Mouse (Mus musculus): ENCODE data around the gene Gm10644.
"Not testable (repeated sequence)": the region's sequence is repeated elsewhere in the genome, so short reads cannot be mapped to it uniquely, and the experiment has no call there.

Gene Gm10644

DNA sequence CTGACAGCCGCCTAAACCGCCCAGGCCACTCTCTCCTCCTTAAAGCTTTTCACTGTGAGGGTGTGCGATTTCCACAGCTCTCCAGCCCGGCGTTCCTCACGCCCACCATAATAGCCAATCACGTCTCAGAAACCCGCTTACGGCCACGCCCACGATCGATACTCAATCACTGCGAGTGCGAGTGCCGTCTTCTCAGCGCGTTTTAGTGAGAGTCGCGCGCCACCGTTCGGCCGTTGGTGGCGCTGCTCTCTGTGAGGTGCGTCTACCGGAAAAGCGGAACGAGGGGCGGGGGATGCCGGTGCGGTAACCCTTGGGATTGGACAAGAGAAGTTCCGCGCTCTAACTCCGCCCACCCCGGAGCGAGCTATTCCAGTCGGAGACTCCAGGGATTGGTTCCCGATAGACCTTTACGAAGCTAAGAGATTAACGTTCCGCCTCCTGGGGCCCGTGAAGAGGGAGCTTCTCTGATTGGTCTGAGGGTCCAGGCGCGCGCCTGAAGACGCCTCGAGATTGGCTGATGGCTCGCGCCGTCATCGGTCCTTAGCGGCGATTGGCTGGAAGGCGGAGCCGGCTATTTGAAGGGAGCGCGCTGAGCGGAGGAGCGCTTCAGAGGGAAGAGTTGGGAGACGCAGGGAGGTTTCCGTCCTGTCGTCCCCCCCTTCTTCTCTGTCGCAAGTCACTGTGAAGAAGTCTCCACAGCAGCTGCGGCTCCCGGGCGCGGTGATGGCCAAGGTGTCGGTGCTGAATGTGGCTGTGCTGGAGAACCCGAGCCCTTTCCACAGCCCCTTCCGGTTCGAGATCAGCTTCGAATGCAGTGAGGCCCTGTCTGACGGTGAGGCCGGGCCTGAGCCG is at the start of gene Gm10644, which contains the start of gene Asf1b:
Gene Gm10644, minus strand, starts transcription at position 100 of the 852 bp plus-strand sequence.
Gene Asf1b, plus strand, starts transcription at position 402 of the 852 bp plus-strand sequence.
- peak; percentile 98 for DNase-seq

DNA sequence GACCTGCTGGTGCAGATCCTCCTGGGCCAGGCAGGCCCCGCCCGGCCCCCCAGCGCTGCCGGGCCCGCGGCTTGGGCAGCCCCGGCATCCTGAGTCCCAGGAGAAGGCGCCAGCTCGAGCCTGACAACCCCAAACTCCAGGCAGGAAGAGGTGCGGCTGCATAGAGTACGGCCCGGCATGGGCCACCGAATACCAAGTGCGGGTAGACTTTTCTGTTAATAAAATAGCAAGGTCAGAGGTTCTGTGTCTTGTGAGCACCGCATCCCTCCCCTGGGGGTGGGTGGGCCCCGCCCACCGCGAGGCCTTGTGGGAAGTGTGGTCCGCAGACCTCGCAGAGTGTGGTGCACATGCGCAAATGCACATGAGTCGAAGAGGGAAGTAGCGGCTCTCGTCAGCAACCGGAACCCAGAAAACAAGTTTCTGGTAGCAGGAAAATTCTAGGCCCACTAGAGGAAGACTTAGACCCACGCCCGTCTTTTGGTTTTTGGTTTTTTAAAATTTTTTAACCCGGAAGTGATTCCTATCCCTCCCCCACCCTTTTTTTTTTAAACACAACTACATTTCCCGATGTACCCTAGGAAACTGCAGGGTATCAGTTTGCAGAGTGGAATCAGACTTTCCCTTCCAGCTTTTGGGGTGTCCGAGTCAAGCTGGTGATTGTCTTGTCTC is 49.7 kb upstream of the Gm10644 start:
- peak; percentile 96 for DNase-seq

DNA sequence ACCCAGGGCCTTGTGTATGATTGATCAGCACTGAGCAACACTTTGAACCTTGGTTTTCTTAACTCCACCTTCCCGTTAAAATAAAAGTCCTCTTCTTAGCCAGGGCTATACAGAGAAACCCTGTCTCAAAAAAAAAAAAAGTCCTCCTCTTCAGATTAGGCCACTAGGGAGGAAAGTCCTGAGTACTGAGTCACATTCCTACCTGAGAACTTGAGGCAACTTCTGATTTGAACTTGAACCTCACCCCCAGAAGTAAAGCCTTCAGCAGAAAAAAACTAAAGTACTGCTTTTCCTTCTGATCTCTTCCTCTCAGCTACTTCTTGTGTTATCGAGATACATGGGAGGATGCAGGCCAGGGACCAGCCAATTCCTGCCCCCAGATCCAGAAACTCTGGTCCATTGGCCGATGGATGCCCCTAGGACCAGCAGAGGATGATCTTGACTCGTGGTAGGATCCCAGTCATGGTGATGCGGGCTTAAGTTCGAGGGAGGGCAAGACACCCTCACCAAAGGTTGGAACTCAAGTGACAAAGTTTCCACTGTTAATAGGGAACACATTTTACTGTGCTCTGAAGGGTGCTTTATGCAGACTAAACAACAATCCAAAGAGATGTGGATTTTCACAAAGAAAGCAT is 48.7 kb upstream of the Gm10644 start:
- DNase-seq, result no peak

DNA sequence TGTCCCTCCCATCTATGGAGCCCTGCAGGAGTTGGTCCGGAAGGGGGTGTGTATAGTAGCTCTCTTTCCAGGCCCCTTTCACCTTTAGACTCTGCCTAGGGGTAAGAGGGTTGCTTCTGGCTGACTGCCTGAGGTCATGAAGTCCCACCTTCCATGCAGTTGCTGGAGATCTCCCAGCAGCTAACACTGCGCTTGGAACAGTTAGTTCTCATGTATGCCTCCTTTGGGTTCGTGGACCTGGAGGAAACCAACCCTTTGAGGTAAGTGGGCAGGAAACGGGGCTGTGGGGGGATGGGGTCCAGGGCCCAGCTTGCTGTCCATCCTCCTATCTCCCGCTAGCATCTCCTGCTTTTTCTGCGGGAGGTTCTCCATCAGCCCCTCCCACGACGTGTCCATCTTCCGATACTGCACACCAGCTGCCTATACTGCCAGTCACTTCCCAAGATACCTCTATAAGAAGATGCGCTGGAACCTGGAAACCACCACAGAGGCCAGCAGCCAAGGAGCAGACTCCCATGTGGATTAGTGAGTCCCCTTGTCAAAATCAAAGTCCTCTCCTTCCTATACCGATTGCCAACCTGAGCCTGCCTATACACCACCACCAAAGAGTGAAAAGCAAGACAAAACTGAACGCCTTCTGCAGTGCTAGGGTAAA is 48.1 kb upstream of the Gm10644 start:
- DNase-seq, result peak; percentile 46

DNA sequence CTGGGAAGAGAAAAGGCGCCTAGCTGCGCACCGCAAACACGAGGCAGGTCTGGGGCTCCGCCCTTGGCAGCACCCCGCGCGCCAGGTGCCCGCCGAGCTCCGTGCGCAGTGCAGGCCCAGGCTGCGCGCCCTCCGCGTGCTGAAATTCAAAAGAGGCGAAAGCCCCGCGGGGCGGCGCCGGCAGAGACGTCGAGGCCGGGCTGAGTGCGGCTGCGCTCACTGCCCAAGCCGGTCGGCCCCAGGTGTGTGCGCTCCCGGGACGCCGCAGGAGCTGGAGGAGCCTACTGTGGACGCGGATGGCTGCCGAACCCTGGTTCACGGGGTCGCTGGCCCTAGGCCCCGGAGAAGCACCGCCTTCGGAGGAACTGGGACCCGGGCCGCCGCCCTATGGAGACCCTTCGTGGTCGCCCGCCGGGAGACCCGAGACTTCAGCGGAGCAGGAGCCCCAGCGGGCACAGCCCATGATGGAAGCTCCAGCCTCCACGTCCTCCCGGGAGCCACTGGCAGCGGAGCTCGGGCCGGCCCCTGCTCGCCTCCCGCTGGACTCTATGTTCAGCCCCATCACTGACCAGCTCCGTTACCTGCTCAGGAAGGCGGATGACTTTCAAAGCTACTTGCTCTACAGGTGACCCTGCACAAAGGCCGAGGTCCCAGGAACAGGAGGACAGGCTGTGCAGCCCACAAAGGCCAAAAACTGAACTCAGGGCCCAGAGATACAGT is 46.4 kb upstream of the Gm10644 start, which contains the start of gene 1700067K01Rik:
Gene 1700067K01Rik, plus strand, starts transcription at position 222 of the 720 bp plus-strand sequence.
- DNase-seq, result no peak

DNA sequence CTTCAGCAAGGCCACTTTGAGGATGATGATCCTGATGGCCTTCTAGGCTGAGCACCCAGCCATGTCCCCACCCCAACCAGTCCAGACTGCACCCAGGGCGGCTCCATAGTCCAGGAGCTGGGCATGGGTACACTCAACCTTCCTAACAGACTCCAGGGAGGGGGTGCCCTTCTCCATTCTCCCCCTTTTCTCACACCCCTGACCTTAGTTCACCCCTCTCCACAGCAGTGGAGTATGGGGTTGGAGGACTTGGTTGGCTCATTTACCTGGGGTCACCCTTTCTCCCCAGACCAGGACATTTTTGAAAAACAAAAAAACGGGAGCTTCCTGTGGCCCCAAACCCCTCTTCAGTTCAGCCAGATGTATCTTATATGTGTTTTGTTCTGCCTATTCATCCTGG is 44.8 kb upstream of the Gm10644 start:
- DNase-seq, result no peak

DNA sequence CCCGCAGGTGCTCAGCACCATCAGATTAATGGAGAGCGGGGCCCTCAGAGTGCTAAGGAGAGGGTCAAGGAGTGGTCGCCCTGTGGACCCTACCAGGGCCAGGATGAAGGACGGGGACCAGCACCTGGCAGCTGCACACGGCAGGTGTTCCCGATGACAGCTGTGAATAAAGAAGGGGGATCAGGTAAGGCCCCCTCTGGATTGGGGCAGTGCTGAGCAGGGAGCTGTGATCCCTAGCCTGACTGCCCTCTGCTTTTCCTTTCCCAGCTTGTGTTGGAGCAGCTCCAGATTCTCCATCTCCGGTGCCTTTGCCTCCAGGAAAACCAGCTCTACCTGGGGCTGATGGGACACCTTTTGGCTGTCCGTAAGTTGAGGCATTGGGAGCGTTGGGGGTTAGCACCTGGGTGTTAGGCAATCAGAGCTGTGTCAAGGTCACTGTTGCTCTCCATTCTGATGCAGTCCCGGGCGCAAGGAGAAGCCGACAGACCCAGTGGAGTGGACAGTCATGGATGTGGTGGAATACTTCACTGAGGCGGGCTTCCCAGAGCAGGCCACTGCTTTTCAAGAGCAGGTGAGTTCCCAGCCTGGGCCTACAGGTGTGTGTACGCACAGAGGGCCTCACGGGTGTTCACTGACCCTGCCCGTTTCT is 44.2 kb upstream of the Gm10644 start:
- no peak for DNase-seq

DNA sequence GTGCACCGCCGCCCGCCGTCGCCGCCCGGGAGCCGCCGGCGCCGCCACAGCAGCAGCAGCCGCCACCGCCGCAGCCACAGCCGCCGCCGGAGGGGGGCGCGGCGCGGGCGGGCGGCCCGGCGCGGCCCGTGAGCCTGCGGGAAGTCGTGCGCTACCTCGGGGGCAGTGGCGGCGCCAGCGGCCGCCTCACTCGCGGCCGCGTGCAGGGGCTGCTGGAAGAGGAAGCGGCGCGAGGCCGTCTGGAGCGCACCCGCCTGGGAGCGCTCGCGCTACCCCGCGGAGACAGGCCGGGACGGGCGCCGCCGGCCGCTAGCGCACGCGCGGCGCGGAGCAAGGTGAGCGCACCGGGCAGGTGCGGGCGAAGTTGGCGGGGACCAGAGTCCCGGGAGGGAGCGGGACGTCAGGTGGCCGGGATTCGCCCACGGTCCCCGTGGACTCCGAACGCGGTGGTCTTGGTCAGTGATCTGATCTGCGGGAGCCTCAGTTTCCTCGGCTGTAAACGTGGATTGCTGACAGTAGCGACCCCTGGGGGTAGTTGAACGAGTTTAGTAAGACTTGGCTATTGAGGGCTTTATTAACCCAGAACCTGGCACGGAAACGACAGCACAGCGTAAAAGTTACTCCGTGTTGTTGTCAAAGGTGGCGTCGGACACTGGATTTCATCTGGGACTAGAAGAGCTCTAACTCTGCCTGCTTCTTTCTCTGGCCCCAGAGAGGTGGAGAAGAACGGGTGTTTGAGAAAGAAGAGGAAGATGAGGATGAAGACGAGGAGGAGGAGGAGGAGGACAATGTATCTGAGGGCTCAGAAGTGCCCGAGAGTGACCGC is 43.4 kb upstream of the Gm10644 start:
- peak; percentile 73 for DNase-seq

DNA sequence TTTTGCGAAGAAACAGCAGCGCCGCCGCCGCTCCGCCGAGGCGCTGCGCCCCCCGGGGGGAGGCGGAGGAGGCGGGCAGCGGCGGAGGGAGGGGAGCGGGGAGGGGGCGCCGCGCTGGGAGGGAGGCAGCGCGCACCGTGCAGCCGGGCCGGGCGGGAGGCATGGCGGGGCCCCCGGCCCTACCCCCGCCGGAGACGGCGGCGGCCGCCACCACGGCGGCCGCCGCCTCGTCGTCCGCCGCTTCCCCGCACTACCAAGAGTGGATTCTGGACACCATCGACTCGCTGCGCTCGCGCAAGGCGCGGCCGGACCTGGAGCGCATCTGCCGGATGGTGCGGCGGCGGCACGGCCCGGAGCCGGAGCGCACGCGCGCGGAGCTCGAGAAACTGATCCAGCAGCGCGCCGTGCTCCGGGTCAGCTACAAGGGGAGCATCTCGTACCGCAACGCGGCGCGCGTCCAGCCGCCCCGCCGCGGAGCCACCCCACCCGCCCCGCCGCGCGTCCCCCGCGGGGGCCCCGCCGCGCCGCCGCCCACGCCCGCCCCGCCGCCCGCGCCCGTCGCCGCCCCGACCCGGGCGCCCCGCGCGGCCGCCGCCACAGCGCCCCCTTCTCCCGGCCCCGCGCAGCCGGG is 42.6 kb upstream of the Gm10644 start, which contains the start of gene Samd1:
Gene Samd1, plus strand, starts transcription at position 162 of the 631 bp plus-strand sequence.
- peak; percentile 64 for DNase-seq

DNA sequence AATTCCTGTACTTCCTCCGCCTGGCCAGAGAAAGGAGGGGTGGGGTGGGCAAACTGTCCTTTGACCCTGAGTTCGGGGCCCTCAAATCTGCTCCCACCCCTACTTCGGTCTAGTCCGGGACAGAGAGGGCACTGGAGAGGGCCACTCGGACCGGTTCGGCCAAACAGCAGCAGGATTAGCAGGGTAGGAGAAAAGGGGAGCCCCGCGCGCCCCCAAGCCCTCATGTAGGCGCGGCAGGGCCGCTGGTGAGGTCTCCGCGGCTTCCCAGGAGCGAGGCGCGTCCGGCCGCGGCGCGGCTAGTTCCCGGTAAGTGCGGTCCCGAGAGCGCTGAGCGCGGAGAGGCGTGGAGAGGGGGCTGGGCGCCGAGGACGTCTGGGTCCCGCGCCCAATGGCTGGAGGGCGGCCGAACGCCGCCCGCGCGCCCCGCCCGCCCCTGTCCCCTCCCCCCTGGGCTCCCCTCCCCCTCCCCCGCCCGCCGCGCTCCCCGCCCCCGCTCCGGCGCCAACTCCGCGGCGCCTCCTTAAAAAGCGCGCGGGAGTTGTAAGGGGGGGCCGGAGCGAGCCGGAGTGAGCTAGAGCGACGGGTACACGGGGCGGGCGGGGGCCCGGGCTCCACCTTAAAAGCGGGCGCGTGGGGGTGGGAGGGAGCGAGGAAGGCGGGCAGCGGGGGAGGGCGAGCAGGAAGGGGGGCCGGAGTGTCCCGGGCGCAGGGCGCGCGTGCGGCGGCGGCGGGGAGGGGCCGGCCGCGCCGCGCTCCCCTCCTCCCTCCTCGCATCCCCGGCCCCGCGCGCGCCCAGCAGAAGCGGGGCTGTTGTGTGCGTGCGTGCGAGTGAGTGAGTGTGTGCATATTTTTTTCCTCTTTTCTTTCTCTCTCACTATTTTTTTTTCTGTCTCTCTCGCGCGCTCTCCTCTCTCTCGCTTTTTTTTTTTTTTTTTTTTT is 41.8 kb upstream of the Gm10644 start:
- DNase-seq, result peak; percentile 88

DNA sequence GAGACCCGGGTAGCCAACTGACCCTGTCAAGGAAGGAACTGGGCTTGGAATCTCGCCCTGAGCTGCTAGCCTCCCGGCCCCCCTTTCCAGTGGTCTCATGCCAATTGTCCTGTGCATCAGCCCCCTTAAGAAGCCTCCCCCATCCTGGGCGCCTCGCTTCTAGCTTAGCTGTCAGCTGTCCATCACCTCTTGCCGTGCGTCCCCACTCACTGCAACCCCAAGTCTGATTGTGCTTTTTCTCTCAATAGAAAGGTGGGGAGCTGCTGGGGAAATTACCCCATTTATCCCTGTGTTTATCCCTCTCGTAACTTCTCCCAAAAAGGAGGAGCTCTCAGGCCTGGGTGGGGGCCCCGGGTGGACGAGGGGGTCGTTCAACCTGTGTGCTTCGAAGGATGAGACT is 41.0 kb upstream of the Gm10644 start:
- no peak for DNase-seq

DNA sequence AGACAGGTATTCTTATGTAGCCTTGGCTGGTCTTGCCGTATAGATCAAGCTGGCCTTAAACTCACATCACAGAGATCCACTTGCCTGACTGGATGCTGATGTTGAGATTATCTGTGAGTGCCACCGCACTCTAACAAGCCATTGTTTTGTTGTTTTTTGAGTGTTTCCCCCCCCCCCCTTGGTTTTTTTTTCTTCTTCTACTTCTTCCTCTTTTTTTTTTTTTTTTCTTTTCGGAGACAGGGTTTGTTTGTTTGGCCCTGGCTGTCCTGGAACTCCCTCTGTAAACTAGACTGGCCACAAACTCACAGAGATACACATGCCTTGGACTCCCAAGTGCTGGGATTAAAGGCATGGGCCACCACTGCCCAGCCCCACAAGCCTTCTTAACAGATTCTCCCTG is 39.0 kb upstream of the Gm10644 start:
- DNase-seq, result no peak

DNA sequence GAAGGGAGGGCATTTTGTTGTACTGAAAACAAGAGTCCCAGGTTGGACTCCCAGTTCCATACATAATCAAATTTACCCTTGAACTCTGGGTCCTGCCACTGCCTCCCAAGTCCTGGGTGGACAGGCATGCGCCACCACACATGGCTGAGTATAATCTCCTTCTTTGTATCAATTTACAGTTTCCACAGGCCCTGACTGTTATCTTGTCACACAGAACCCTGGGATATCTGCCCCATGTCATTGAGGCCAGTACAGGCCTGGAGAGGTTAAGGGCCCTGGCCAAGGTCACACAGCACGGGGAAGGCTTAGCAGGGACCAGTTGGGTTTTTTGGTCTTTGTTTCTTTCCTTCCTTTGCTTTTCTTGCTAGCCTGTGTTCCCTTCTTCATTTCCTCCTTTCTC is 37.5 kb upstream of the Gm10644 start:
- no peak for DNase-seq

DNA sequence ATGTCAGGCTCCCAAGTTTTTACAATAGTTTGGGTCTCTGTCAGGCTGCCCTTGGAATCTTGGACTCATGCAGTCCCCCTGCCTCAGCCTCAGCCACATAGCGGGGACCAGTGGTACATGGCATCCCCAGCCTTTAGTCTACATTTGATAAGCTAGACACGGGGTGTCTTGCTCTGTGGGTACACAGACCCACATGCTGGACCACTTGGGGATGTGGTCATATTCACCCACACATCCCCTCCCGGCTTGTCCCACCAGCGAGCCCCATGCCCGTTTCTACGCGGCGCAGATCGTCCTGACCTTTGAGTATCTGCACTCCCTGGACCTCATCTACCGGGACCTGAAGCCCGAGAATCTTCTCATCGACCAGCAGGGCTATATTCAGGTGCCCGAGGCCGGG is 35.2 kb upstream of the Gm10644 start:
- DNase-seq, result no peak

DNA sequence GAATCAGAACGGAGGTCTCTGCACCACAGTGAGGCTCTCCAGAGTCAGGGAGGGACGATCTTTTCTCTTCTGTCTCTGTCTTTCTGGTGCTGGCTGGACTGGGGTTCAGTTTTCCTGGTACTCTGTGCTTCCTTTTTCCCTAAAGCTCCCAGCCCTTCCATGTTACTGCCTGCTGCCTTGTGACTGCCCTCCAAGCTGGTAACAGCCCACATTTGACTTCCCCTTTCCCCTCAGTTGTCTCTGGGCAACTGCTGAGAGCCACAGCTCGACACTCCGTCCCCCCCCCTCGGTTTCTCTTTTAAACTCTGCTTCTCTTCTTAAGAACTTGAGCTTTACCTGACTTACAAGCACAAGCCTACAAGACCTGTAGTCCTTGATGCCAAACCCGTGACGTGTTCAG is 34.2 kb upstream of the Gm10644 start:
- DNase-seq, result no peak

DNA sequence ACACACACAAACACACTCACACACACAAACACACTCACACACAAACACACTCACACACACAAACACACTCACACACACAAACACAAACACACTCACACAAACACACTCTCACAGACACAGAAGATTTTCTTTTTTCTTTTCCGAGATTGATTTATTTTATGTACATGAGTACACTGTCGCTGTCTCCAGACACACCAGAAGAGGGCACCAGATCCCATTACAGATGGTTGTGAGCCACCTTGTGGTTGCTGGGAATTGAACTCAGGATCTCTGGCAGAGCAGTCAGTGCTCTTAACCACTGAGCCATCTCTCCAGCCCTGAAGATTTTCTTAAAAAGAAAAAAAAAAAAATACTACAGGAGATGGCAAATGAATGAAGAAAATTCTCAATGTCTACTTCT is 28.2 kb upstream of the Gm10644 start:
- not testable (repeated sequence) for DNase-seq

DNA sequence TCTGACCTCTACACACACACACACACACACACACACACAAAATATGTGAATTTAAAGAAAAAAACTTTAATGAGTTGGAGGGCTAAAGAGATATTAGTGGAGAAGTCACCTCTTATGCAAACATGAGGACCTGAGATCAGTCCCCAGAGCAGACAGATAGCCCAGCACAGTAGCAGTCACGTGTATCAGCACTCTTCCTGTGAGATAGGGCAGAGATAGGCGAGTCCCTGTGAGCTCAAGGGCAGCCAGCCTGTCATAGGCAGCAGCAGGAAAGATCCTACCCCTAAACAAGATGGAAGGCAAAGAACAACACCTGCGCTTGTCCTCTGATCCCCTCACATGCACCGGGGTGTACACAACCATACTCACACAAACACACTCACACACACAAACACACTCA is 27.4 kb upstream of the Gm10644 start:
- no peak for DNase-seq

DNA sequence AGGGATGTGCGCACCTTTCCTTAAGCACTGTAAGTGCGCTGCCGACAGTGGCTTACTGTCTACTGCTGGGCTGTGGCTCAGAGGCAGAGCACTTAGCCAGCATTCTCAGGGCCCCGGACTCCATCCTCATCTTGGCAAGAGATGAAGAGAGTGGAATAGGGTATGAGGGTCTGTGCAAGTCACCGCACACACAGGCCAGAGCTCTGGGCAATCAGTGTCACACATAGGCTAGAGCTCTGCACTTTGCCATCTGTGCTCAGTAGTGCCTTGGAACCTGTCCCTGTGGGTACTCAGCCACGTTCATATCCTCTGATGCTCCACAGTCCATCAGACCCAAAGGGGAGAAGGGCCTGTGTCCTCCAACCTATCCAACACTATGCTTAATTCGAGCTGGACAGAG is 26.5 kb upstream of the Gm10644 start:
- no peak for DNase-seq

DNA sequence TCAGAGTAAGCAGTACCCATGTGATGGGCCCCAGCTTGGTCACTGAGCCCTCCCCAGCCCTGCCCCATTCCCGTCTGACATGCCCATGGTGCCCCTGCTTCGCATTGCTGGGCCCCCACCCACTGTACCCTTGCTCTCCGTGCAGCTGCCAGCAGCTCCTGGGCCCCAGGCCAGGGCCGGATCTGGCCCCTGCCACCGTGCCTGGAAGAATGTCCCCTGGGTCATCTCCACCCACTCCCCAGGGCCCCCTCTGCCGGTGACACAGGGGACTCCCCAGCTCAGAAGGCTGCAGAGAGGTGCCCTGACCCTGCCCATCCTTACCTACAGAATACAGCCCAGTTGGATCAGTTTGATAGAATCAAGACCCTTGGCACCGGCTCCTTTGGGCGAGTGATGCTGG is 25.8 kb upstream of the Gm10644 start:
- no peak for DNase-seq
